Mouse (Mus musculus): ENCODE measurements around the gene Dchs2. TPM values are rescaled to one million over a fixed set of nuclear protein-coding genes. Genes with fewer than 3 reads are reported as not detected.

The Dchs2 gene
- total and polyA plus RNA-seq, 3 experiments, result not detected

DNA sequence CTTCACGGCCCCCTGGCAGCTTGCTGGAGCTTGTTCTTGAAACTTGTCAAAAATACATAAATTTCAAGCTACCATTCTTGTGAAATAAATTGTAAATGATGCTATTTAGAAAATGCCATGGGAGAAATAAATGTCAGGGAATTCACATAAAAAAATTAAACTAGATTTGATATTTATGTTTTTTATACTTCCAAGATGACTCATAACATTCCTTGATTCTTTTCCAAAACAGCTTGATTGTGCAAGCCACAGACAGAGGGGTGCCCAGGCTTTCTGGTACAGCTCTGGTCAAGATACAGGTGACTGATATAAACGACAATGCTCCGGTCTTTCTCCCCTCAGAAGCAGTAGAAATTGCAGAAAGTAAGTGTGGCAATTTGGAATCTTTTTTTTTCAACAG, 218.2 kb downstream of the Dchs2 start:
- H3K9me3 ChIP-seq (replicated peaks; ENCODE audit: low read length), result no peaks in the 10 kb centered on the region
- dilution Hi-C loops (cut with MboI; ENCODE audit: extremely low pct_ligation_motif_present, extremely low pct_unique_long_range_greater_than_20kb, low sequenced_read_pairs) (no loop called here), in situ Hi-C loops (cut with MboI; ENCODE audit: low pct_ligation_motif_present, low pct_unique_long_range_greater_than_20kb, low sequenced_read_pairs) (no loop called here)
- H3K79me2 ChIP-seq (replicated peaks; ENCODE audit: control insufficient read depth, extremely low read depth, insufficient read depth, poor library complexity, severe bottlenecking), result no peaks in the 10 kb centered on the region
- H3K27ac ChIP-seq (ENCODE audit: insufficient read depth, low read depth), result no peak overlapping the region
- no peak overlapping the region for H3K4me2 ChIP-seq (ENCODE audit: insufficient read depth, low read depth, poor library complexity, severe bottlenecking)
- no peak for DNase-seq (ENCODE audit: extremely low read depth)
- H3K4me1 ChIP-seq (ENCODE audit: control insufficient read depth in 1 of 2, insufficient read depth in 2 of 2), result no peaks in the 10 kb centered on the region
- no peaks in the 10 kb centered on the region for H3K27me3 ChIP-seq (replicated peaks)
- TF ChIP-seq TBP (conservative IDR thresholded peaks at IDR 0.05; ENCODE audit: low read depth, low read length), result no peak
- TF ChIP-seq ZNF384 (IDR thresholded peaks at IDR 0.05; ENCODE audit: low read depth, low read length), result no peak
- no peak for TF ChIP-seq POLR2A (IDR thresholded peaks at IDR 0.05; ENCODE audit: low read depth, low read length)
- TF ChIP-seq RCOR1 (conservative IDR thresholded peaks at IDR 0.05; ENCODE audit: low read depth, low read length), result no peak
- no peak for TF ChIP-seq POLR2AphosphoS2 (IDR thresholded peaks at IDR 0.05; ENCODE audit: low read depth, low read length)
- no peak for TF ChIP-seq SMC3 (IDR thresholded peaks at IDR 0.05; ENCODE audit: low read depth, low read length)
- H3K36me3 ChIP-seq (replicated peaks in 1 of 2; ENCODE audit: control insufficient read depth in 1 of 2, insufficient read depth in 1 of 2, low read length in 1 of 2), result no peaks in the 10 kb centered on the region
- H3K4me3 ChIP-seq (replicated peaks in 1 of 3; ENCODE audit: low read depth in 2 of 3, low read length in 2 of 3, poor library complexity in 1 of 3), result no peak overlapping the region
- no peak overlapping the region for H3K9ac ChIP-seq (ENCODE audit: insufficient read depth, low read depth)

DNA sequence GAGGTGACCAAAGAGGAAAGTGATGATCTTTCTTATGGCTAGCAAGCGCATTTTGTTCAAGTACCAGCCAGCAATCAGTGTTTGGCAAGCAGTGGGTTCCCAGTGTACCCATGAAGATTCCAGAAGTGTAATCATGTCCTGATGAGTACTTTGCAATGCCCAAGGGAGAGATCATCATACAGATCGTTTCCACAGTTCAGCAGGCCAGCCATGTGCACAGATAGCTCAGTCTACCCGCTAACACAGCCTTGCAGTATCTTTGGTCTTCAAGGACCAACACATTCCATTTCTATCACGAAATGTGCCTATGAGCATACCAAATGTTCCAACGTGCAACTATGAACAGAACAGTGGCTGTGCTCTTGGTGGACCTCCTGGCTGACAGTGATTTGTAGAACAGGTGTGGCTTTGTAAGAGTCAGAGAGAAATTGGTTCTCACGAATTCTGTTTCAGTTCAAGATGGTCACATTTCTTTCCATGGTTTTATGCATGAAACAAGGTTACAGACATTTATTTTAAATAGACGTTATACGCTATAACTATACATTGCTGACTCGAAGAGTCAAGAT, 240.8 kb downstream of the Dchs2 start:
- H3K36me3 ChIP-seq (replicated peaks in 1 of 2; ENCODE audit: control insufficient read depth in 1 of 2, insufficient read depth in 1 of 2, low read length in 1 of 2), result no peaks in the 10 kb centered on the region
- no peak overlapping the region for H3K4me2 ChIP-seq (ENCODE audit: insufficient read depth, low read depth, poor library complexity, severe bottlenecking)
- DNase-seq (ENCODE audit: extremely low read depth), result no peak
- H3K79me2 ChIP-seq (replicated peaks; ENCODE audit: control insufficient read depth, extremely low read depth, insufficient read depth, poor library complexity, severe bottlenecking), result no peaks in the 10 kb centered on the region
- no peak overlapping the region for H3K9ac ChIP-seq (ENCODE audit: insufficient read depth, low read depth)
- no peak overlapping the region for H3K4me3 ChIP-seq (replicated peaks in 1 of 3; ENCODE audit: low read depth in 2 of 3, low read length in 2 of 3, poor library complexity in 1 of 3)
- H3K27me3 ChIP-seq (replicated peaks), result no peaks in the 10 kb centered on the region
- H3K9me3 ChIP-seq (replicated peaks; ENCODE audit: low read length), result no peaks in the 10 kb centered on the region
- no peak for TF ChIP-seq MEF2A (IDR thresholded peaks at IDR 0.05; ENCODE audit: borderline replicate concordance, low read depth, low read length)
- no peak for TF ChIP-seq SMC3 (IDR thresholded peaks at IDR 0.05; ENCODE audit: low read depth, low read length)
- TF ChIP-seq ZC3H11A (IDR thresholded peaks at IDR 0.05; ENCODE audit: low read depth, low read length), result no peak
- TF ChIP-seq UBTF (IDR thresholded peaks at IDR 0.05; ENCODE audit: low read depth, low read length), result no peak
- TF ChIP-seq IRF4 (IDR thresholded peaks at IDR 0.05; ENCODE audit: low read depth, low read length), result no peak
- no peak for TF ChIP-seq MAFK (IDR thresholded peaks at IDR 0.05; ENCODE audit: insufficient replicate concordance, low read length)
- no peak for TF ChIP-seq RCOR1 (conservative IDR thresholded peaks at IDR 0.05; ENCODE audit: low read depth, low read length)
- no peak for TF ChIP-seq POLR2AphosphoS2 (IDR thresholded peaks at IDR 0.05; ENCODE audit: low read depth, low read length)
- no peak for TF ChIP-seq ZMIZ1 (IDR thresholded peaks at IDR 0.05; ENCODE audit: low read depth, low read length)
- TF ChIP-seq CTCF (conservative IDR thresholded peaks at IDR 0.05 in 1 of 2, IDR thresholded peaks at IDR 0.05 in 1 of 2; ENCODE audit: low read depth in 2 of 2, low read length in 2 of 2), result no peak
- TF ChIP-seq CHD1 (IDR thresholded peaks at IDR 0.05; ENCODE audit: low read depth, low read length), result no peak
- TF ChIP-seq NRF1 (IDR thresholded peaks at IDR 0.05; ENCODE audit: low read depth, low read length), result no peak
- TF ChIP-seq MYC (IDR thresholded peaks at IDR 0.05; ENCODE audit: low read depth, low read length), result no peak
- TF ChIP-seq ELF1 (IDR thresholded peaks at IDR 0.05; ENCODE audit: low read depth, low read length), result no peak
- TF ChIP-seq GABPA (IDR thresholded peaks at IDR 0.05; ENCODE audit: insufficient replicate concordance, low read depth, low read length), result no peak
- no peak for TF ChIP-seq MAZ (IDR thresholded peaks at IDR 0.05; ENCODE audit: low read depth, low read length)
- no peak for TF ChIP-seq ZKSCAN1 (IDR thresholded peaks at IDR 0.05; ENCODE audit: borderline replicate concordance, low read depth, low read length)
- no peaks in the 10 kb centered on the region for H3K4me1 ChIP-seq (ENCODE audit: control insufficient read depth in 1 of 2, insufficient read depth in 2 of 2)
- dilution Hi-C loops (cut with MboI; ENCODE audit: extremely low pct_ligation_motif_present, extremely low pct_unique_long_range_greater_than_20kb, low sequenced_read_pairs), result no loop called here
- in situ Hi-C loops (cut with MboI; ENCODE audit: low pct_ligation_motif_present, low pct_unique_long_range_greater_than_20kb, low sequenced_read_pairs), result no loop called here
- H3K27ac ChIP-seq (ENCODE audit: insufficient read depth, low read depth), result no peak overlapping the region

All from CH12.LX (cell line).